Mouse (Mus musculus) mammary gland, adult 2 months (tissue): ENCODE data around the gene Plppr1. TPM values are rescaled to one million over a fixed set of nuclear protein-coding genes. Genes with fewer than 3 reads are reported as not detected.

Experiments used
- polyA plus RNA-seq: library from polyadenylated mRNA; depleted of rRNA; stranded (reverse); fragments of >200 nt; gene quantifications from 2 replicates; pipeline ENCODE4 v1.2.3, GENCODE M21; 2012; ENCODE audit warnings: low replicate concordance; rRNA removed

Gene Plppr1
- 0.06 and 0.10 TPM in 2 replicates for polyA plus RNA-seq

DNA sequence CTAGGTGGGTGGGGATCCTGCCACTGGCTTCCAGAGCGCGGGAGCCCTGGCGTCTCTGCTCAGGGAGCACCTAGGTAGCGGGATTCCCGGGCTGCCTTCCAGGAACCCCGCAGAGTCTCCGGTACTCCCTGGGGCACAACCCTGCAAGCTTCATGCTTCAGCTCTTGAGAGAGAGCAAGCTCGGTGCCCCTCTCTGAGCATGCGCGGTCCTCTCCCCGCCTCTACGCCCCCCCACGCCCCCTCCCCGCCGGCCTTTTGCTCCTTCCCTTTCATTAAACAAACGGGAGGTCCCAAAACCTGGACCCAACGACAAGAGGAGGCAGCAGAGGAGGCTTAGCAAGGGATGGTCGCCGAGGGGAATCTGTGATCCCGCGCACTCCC lies at the start of gene Plppr1:
Gene Plppr1, plus strand, starts transcription at position 253 of the 381 bp plus-strand sequence.

